Mouse (Mus musculus) limb, embryonic 15.5 days (tissue): ENCODE results near the gene Krtap5-3. TPM values are rescaled to one million over a fixed set of nuclear protein-coding genes. Genes with fewer than 3 reads are reported as not detected.
"Not testable (repeated sequence)": the region's sequence is repeated elsewhere in the genome, so short reads cannot be mapped to it uniquely, and the experiment has no call there.

Source experiments
- ATAC-seq: fragments of 200-750 bp; cut with Nextera tagmentation; 2 replicates; pipeline ENCODE4 v1.8.0; 2017; ENCODE audit warnings: low read depth, moderate TSS enrichment; ENCODE audit not compliant: insufficient number of reproducible peaks, low FRiP score, low TSS enrichment
- H3K27ac ChIP-seq: fragments of 300-500 bp; sonication (generic); 2 replicates; pipeline ENCODE4 v1.5.1; 2015; ENCODE audit warnings: moderate library complexity, mild to moderate bottlenecking, inconsistent platforms
- H3K27me3 ChIP-seq: fragments of 300-500 bp; sonication (generic); 2 replicates; pipeline ENCODE4 v1.6.1; 2015; ENCODE audit warnings: inconsistent platforms
- H3K36me3 ChIP-seq: fragments of 300-500 bp; sonication (generic); 2 replicates; pipeline ENCODE4 v1.6.1; 2015; ENCODE audit warnings: inconsistent platforms
- H3K4me1 ChIP-seq: fragments of 300-500 bp; sonication (generic); 2 replicates; pipeline ENCODE4 v1.6.1; 2015; ENCODE audit warnings: inconsistent platforms
- H3K4me2 ChIP-seq: fragments of 300-500 bp; sonication (generic); 2 replicates; pipeline ENCODE4 v1.6.1; 2015; ENCODE audit warnings: mild to moderate bottlenecking, inconsistent platforms
- H3K4me3 ChIP-seq: fragments of 300-500 bp; sonication (generic); 2 replicates; pipeline ENCODE4 v1.5.1; 2015; ENCODE audit warnings: mild to moderate bottlenecking, inconsistent platforms
- H3K9ac ChIP-seq: fragments of 300-500 bp; sonication (generic); 2 replicates; pipeline ENCODE4 v1.6.1; 2015; ENCODE audit warnings: inconsistent platforms
- H3K9me3 ChIP-seq: fragments of 300-500 bp; sonication (generic); 2 replicates; pipeline ENCODE4 v1.6.1; 2016; ENCODE audit warnings: inconsistent platforms
- WGBS: fragments of 180-500 bp; shearing (Covaris S2); methylation state at CpG from one replicate; pipeline ENCODE4 v1.1.7; 2015; 5-methylcytosine and 5-hydroxymethylcytosine counted together
- polyA plus RNA-seq: library from polyadenylated mRNA; unstranded; fragments of >200 nt; fragmentation: Nextera tagmentation; extraction: Ambion mirVana; gene quantifications from 2 replicates; pipeline ENCODE4 v1.2.1, GENCODE M21; 2015

Gene Krtap5-3
- polyA plus RNA-seq, 1 experiment from 2014 or later = not detected

DNA sequence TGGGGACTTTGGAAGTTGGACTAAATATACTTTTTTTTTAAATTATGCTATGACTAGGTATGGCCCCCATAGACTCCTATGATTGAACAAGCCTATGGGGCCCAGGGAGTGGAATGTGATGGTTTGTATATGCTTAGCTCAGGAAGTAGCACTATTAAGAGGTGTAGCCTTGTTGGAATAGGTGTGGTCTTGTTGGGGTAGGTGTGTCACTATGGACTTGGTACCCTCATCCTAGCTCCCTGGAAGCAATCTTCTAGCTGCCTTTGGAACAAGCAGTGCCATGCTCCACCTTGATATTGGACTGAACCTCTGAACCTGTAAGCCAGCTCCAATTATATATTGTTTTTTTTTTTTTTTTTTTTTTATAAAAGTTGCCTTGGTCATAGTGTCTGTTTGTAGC is 4.3 kb downstream of the Krtap5-3 start:
- H3K36me3 ChIP-seq = no peaks in the 10 kb centered on the region
- no peak overlapping the region for H3K4me3 ChIP-seq
- no peaks in the 10 kb centered on the region for H3K9me3 ChIP-seq
- H3K4me1 ChIP-seq = no peaks in the 10 kb centered on the region
- H3K9ac ChIP-seq = no peak overlapping the region
- H3K27ac ChIP-seq = no peak overlapping the region
- no peak for ATAC-seq
- no peaks in the 10 kb centered on the region for H3K27me3 ChIP-seq
- no peak overlapping the region for H3K4me2 ChIP-seq

DNA sequence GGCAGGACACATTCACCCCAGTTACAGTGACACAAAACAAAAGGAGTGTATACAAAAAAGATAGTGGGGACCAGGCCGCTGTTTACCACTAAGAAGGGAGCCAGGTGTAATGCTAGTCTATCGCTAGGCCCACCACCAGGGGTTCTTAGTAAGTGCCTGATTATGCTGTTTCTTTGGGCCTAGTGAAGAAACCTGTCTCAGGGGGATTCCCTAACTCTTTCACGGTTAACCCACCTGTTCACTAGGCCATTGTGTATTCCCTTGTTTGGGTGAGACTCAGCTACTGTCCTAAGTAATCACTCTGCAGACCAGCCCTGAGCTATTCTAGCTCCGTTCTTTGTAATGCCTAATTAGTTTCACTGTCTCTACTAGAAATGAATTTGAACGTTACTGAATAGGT is 5.7 kb downstream of the Krtap5-3 start:
- H3K36me3 ChIP-seq, H3K9me3 ChIP-seq, H3K9ac ChIP-seq, H3K4me2 ChIP-seq, H3K4me3 ChIP-seq, H3K27me3 ChIP-seq, H3K27ac ChIP-seq, H3K4me1 ChIP-seq, ATAC-seq: not testable (repeated sequence)
- WGBS = 79% methylated on average over 5 of the region's 5 CpGs

DNA sequence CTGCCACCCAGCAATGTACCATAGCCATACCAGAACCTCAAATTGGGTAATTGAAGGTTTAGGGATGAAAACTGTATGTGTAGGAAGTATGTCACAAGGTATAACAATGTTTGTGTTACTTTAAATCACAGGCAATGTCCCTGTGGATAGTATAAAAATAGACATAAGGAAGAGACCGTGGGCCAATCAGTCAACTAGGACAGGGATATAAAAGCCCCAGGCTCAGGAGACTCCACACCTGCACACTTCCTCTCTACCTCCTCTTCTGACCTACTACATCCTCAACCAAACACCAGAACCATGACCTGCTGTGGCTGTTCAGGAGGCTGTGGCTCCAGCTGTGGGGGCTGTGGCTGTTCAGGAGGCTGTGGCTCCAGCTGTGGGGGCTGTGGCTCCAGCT is 10.4 kb downstream of the Krtap5-3 start, which contains the start of gene Gm7579:
Gene Gm7579, plus strand, starts transcription at position 301 of the 400 bp plus-strand sequence.
- H3K4me1 ChIP-seq = no peaks in the 10 kb centered on the region
- no peak within 1 kb of the TSS for H3K9ac ChIP-seq
- H3K27ac ChIP-seq = no peak within 1 kb of the TSS
- no peak for ATAC-seq
- H3K36me3 ChIP-seq = no peaks in the 10 kb centered on the region
- H3K27me3 ChIP-seq = no peaks in the 10 kb centered on the region
- H3K4me2 ChIP-seq = no peak within 1 kb of the TSS
- H3K4me3 ChIP-seq = no peak within 1 kb of the TSS
- H3K9me3 ChIP-seq = no peaks in the 10 kb centered on the region
- WGBS = 73% methylated on average over 1 of the region's 1 CpGs

DNA sequence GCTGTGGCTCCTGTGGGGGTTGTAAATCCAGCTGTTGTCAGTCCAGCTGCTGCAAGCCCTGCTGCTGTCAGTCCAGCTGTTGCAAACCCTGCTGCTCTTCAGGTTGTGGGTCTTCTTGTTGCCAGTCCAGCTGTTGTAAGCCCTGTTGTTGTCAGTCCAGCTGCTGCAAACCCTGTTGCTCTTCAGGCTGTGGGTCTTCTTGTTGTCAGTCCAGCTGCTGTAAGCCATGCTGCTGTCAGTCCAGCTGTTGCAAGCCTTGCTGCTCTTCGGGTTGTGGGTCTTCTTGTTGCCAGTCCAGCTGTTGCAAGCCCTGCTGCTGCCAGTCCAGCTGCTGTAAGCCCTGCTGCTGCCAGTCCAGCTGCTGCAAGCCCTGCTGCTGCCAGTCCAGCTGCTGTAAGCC is 11.0 kb downstream of the Krtap5-3 start:
- H3K36me3 ChIP-seq, H3K9me3 ChIP-seq, H3K9ac ChIP-seq, ATAC-seq, H3K27me3 ChIP-seq, H3K27ac ChIP-seq, H3K4me1 ChIP-seq, H3K4me3 ChIP-seq, H3K4me2 ChIP-seq: not testable (repeated sequence)
- 54% methylated on average over 1 of the region's 1 CpGs for WGBS

DNA sequence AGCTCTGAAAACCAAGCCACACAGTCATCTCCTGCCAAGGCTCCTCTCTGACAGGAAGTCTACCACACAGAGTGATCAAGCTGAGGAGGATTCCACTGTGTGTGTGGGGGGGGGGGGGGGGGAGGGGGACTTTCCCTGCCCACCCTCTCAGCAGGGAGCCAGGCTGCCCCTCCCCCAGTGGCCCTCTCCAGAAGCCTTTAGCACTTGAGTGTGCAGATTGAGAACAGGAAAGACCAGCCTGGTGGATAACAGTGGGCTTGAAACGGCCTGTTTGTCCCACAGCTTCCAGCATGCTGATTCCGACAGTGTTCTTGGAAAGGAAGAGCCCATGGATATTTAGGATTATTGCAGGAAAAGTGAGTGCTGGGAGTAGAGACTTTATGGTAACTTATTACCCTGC is 23.4 kb downstream of the Krtap5-3 start:
- Histone ChIP-seq H3K27ac (no peak overlapping the region), H3K27me3 (no peaks in the 10 kb centered on the region), H3K9ac (no peak overlapping the region), H3K9me3 (no peaks in the 10 kb centered on the region), H3K4me1 (no peaks in the 10 kb centered on the region; the same call in 1 of the 2 replicates), H3K4me3 (no peak overlapping the region), H3K4me2 (no peak overlapping the region), H3K36me3 (no peaks in the 10 kb centered on the region)
- no peak for ATAC-seq
- 37% methylated on average over 2 of the region's 2 CpGs for WGBS

DNA sequence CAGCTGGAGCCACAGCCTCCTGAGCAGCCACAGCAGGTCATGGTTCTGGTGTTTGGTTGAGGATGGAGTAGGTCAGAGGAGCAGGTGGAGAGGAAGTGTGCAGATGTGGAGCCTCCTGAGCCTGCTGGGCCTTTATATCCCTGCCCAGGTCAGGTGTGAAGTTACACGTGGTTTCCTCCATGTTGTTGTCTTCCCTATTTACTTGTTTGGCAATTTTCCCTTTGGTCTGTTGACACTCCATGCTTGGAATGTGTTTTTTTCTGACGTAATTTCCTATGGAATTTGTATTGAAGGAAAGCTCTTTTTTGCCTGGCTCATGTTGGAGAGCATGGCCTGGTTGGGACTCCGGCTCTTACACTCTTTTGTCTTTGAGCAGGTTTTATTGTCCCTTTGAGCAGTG is 28.7 kb downstream of the Krtap5-3 start, which contains the start of gene Krtap5-5:
Gene Krtap5-5, minus strand, starts transcription at position 101 of the 400 bp plus-strand sequence.
- ATAC-seq, H3K4me1 ChIP-seq, H3K9ac ChIP-seq, H3K4me3 ChIP-seq, H3K4me2 ChIP-seq, H3K9me3 ChIP-seq, H3K27ac ChIP-seq, H3K36me3 ChIP-seq, H3K27me3 ChIP-seq: not testable (repeated sequence)
- 38% methylated on average over 3 of the region's 3 CpGs for WGBS

DNA sequence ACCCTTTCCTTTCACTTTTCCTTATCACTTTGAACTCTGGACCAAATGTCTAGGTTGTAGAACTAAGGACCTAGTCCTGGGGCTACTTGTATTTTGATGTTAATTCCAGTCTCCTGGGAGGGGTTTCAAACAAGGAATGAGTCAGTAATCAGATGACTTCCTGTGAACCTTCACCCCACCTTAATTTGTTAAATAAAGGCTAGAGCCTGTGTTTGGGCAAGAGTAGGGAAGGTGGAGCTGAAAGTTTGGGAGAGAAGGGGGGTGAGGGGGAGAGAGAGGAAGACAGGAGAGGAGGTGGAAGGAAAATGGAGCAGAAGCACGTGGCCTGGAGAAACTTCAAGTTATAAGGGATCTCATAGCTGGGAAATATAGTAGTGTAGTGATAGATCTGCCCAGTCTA is 30.4 kb downstream of the Krtap5-3 start:
- no peak for ATAC-seq
- Histone ChIP-seq H3K9me3 (no peaks in the 10 kb centered on the region; the same call in 1 of the 2 replicates), H3K36me3 (no peaks in the 10 kb centered on the region), H3K4me2 (no peak overlapping the region), H3K27me3 (no peaks in the 10 kb centered on the region), H3K9ac (no peak overlapping the region), H3K27ac (no peak overlapping the region), H3K4me1 (no peaks in the 10 kb centered on the region), H3K4me3 (no peak overlapping the region)
- 37% methylated on average over 1 of the region's 1 CpGs for WGBS

DNA sequence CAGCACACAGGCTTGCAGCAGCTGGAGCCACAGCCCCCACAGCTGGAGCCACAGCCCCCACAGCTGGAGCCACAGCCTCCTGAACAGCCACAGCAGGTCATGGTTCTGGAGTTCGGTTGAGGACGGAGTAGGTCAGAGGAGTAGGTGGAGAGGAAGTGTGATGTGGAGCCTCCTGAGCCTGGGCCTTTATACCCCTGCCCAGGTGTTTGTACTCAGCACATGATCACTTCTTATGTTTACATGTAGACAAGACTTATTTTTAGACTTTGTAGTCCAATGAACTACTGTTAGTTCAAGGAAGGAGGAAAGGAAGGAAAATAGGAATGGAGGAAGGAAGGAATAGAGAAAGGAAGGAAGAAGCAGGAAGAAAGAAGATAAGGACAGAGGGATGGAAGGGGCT is 39.8 kb downstream of the Krtap5-3 start, which contains the start of gene Gm40460:
Gene Gm40460, minus strand, starts transcription at position 101 of the 400 bp plus-strand sequence.
- no peak within 1 kb of the TSS for H3K27ac ChIP-seq
- no peaks in the 10 kb centered on the region for H3K4me1 ChIP-seq
- no peaks in the 10 kb centered on the region for H3K27me3 ChIP-seq
- no peak within 1 kb of the TSS for H3K4me2 ChIP-seq
- no peaks in the 10 kb centered on the region for H3K36me3 ChIP-seq
- H3K4me3 ChIP-seq = no peak within 1 kb of the TSS
- H3K9me3 ChIP-seq = no peaks in the 10 kb centered on the region
- WGBS = 29% methylated on average over 2 of the region's 2 CpGs
- ATAC-seq = no peak
- H3K9ac ChIP-seq = no peak within 1 kb of the TSS

DNA sequence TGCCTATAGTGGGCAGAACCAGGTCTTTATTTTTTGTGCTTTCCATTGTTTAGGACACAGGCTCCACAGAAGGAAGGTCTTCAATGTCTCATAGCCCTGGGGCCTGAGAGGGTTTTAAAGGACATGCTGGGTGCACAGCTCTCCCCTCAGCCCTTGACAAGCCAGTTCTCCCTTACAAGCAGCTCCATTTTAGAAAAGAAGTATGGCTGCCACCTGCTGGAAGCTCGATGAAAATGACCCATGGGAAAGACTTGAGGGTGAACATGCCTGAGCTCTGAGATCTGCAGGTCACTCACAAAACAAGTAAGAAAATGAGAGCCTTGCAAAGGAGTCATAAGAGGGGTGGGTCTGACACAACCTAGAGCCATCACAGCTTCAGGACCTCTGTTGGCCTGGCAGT is 48.7 kb downstream of the Krtap5-3 start:
- H3K27ac ChIP-seq = no peak overlapping the region
- H3K36me3 ChIP-seq = no peaks in the 10 kb centered on the region
- 0% methylated on average over 1 of the region's 1 CpGs for WGBS
- no peaks in the 10 kb centered on the region for H3K4me1 ChIP-seq
- no peaks in the 10 kb centered on the region for H3K9me3 ChIP-seq
- no peak overlapping the region for H3K4me2 ChIP-seq
- no peak overlapping the region for H3K4me3 ChIP-seq
- no peak overlapping the region for H3K9ac ChIP-seq
- peaks cover 3% of the 10 kb centered on the region; the same call in 1 of the 2 replicates for H3K27me3 ChIP-seq
- ATAC-seq = no peak

Other genes starting within 250 kb of the Krtap5-3 start
- gene Mob2, start 140.3 kb upstream of the Krtap5-3 start, polyA plus RNA-seq = 78.2 and 82.2 TPM in 2 replicates
- 5.5 and 6.9 TPM in 2 replicates for gene Dusp8, start 105.5 kb upstream of the Krtap5-3 start, polyA plus RNA-seq
- gene Gm45618, start 80.6 kb upstream of the Krtap5-3 start, polyA plus RNA-seq = not detected in 2 replicates
- gene Gm39115, start 65.3 kb upstream of the Krtap5-3 start, polyA plus RNA-seq = not detected in 2 replicates
- not detected in 2 replicates for gene Gm45337, start 56.8 kb upstream of the Krtap5-3 start, polyA plus RNA-seq
- gene Gm29735, start 44.3 kb upstream of the Krtap5-3 start, polyA plus RNA-seq = not detected in 2 replicates
- gene Gm4553, start 35.6 kb upstream of the Krtap5-3 start, polyA plus RNA-seq = not detected in 2 replicates
- not detected in 2 replicates for gene Krtap5-2, start 25.4 kb upstream of the Krtap5-3 start, polyA plus RNA-seq
- gene Gm10153, start 11.0 kb upstream of the Krtap5-3 start, polyA plus RNA-seq = not detected in 2 replicates
- gene Gm7579, start 10.5 kb downstream of the Krtap5-3 start, polyA plus RNA-seq = not detected in 2 replicates
- not detected in 2 replicates for gene Krtap5-5, start 28.6 kb downstream of the Krtap5-3 start, polyA plus RNA-seq
- not detected in 2 replicates for gene Gm40460, start 39.7 kb downstream of the Krtap5-3 start, polyA plus RNA-seq
- gene Gm2431, start 57.0 kb downstream of the Krtap5-3 start, polyA plus RNA-seq = not detected in 2 replicates
- gene Gm4559, start 73.0 kb downstream of the Krtap5-3 start, polyA plus RNA-seq = not detected in 2 replicates
- gene Krtap5-1, start 95.8 kb downstream of the Krtap5-3 start, polyA plus RNA-seq = not detected in 2 replicates
- not detected in 2 replicates for gene Krtap5-4, start 102.2 kb downstream of the Krtap5-3 start, polyA plus RNA-seq
- gene Ifitm10, start 172.4 kb downstream of the Krtap5-3 start, polyA plus RNA-seq = 4.0 and 4.6 TPM in 2 replicates
- gene Gm49369, start 181.3 kb downstream of the Krtap5-3 start, polyA plus RNA-seq = not detected in 2 replicates
- gene Ctsd, start 186.7 kb downstream of the Krtap5-3 start, polyA plus RNA-seq = 392 and 426 TPM in 2 replicates
- 6.3 and 6.7 TPM in 2 replicates for gene Syt8, start 233.5 kb downstream of the Krtap5-3 start, polyA plus RNA-seq
- 136 and 529 TPM in 2 replicates for gene Tnni2, start 240.4 kb downstream of the Krtap5-3 start, polyA plus RNA-seq